Mouse (Mus musculus): Measurements from ENCODE around the gene Atg4a-ps. TPM values are rescaled to one million over a fixed set of nuclear protein-coding genes. Genes with fewer than 3 reads are reported as not detected.

Gene Atg4a-ps
- polyA plus RNA-seq, 1 experiment, result not detected

DNA sequence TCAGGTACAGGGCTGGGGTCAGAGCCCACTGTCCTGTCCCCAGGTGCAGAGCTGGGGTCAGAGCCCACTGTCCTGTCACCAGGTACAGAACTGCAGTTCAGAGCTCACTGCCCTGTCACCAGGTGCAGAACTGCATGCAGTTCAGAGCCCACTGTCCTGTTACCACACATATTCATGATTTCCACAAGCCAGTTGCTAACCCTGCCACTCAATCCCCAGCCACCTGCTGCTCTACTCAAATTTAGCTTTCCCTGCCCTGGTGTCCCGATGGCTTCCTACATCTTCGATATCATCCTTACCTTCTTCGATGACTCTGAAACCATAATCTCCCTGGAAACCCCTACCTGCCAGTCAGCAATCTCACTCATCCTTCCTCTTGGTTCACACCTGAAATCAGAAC lies 17.5 kb upstream of the Atg4a-ps start:
- 94% methylated on average over 3 of the region's 3 CpGs for whole genome bisulfite sequencing
- no peak overlapping the region for H3K4me3 ChIP-seq (replicated peaks; ENCODE audit: extremely low read depth, low read depth, low read length)
- no peak for DNase-seq
- TF ChIP-seq POLR2A (IDR thresholded peaks at IDR 0.05; ENCODE audit: borderline replicate concordance, extremely low read depth, low read depth, low read length), result no peak
- TF ChIP-seq CTCF (IDR thresholded peaks at IDR 0.05; ENCODE audit: insufficient read depth, low read length), result no peak
- no peaks in the 10 kb centered on the region for H3K4me1 ChIP-seq (ENCODE audit: control insufficient read depth, insufficient read depth, low read length)

DNA sequence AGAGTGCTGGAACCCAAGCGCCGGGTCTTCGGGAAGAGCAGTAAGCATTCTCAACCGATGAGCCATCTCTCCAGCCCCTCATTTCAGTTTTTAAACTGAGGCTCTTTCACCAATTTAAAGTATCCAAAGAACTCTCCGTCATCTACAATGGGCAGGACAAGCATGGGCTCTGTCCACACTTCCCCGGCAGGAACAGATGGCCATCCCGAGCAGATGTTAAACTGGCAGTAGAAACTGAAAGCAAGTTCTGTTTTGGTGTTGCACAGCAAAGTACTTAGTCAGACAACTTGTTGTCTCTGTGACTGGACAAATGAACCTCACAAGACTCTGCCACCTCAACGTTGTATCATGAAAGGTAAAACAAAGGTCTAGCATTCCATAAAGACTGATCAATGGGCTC lies 15.8 kb upstream of the Atg4a-ps start:
- WGBS, result 75% methylated on average over 8 of the region's 8 CpGs
- Histone ChIP-seq H3K4me1 (ENCODE audit: control insufficient read depth, insufficient read depth, low read length) (no peaks in the 10 kb centered on the region; the same call in 1 of the 2 replicates), H3K4me3 (replicated peaks; ENCODE audit: extremely low read depth, low read depth, low read length) (no peak overlapping the region)
- no peak for TF ChIP-seq POLR2A (IDR thresholded peaks at IDR 0.05; ENCODE audit: borderline replicate concordance, extremely low read depth, low read depth, low read length)
- TF ChIP-seq CTCF (IDR thresholded peaks at IDR 0.05; ENCODE audit: insufficient read depth, low read length), result no peak
- DNase-seq, result no peak

DNA sequence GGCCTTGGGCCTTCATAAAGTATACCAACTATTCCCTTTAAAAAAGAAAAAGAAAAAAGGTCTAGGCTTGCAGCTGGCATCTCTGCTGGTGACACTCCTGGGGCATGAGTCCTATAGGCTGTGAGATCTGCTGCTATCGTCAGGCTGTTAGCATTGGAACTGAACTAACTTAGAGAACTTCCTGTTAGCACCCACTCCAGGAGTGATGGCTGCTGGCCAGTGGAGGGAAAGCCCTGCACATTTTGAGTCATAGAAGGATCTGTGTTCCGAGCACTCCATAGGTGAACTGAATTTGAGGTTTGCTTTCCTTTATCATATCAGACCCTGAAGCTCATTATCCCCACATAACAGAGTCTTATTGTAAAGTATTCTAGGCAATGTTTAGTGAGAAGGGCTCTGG lies 14.1 kb upstream of the Atg4a-ps start:
- 32% methylated on average over 2 of the region's 2 CpGs for WGBS
- DNase-seq, result no peak
- TF ChIP-seq CTCF (IDR thresholded peaks at IDR 0.05; ENCODE audit: insufficient read depth, low read length) (no peak), POLR2A (IDR thresholded peaks at IDR 0.05; ENCODE audit: borderline replicate concordance, extremely low read depth, low read depth, low read length) (no peak)
- Histone ChIP-seq H3K4me1 (ENCODE audit: control insufficient read depth, insufficient read depth, low read length) (no peaks in the 10 kb centered on the region; the same call in 1 of the 2 replicates), H3K4me3 (replicated peaks; ENCODE audit: extremely low read depth, low read depth, low read length) (no peak overlapping the region)

DNA sequence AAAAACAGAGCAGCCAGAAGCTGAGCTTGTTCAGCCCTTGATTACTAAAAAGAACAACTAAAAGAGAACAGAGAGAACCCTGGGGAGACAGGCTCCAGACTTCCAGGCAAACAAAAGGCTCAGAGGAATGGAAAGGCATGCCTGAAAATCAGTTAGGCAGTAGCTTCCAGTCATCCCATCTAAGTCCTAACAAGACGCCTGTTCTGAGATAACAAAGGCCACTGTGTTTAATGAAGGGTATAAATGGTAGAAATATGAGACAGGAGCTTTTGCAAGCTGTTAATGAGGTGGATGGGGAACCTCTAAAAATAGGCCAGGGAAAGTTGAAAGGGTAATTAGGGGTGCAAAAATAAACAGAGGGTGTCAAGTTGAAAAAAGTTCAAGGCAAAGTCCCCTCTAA lies 4.5 kb upstream of the Atg4a-ps start:
- TF ChIP-seq POLR2A (IDR thresholded peaks at IDR 0.05; ENCODE audit: borderline replicate concordance, extremely low read depth, low read depth, low read length) (no peak), CTCF (IDR thresholded peaks at IDR 0.05; ENCODE audit: insufficient read depth, low read length) (no peak)
- 0 out of 2 replicates have a peak, but pooled peaks cover 2% of the 10 kb centered on the region for H3K4me1 ChIP-seq (ENCODE audit: control insufficient read depth, insufficient read depth, low read length)
- H3K4me3 ChIP-seq (replicated peaks; ENCODE audit: extremely low read depth, low read depth, low read length), result no peak overlapping the region
- DNase-seq, result no peak
- 79% methylated on average over 1 of the region's 1 CpGs for WGBS

DNA sequence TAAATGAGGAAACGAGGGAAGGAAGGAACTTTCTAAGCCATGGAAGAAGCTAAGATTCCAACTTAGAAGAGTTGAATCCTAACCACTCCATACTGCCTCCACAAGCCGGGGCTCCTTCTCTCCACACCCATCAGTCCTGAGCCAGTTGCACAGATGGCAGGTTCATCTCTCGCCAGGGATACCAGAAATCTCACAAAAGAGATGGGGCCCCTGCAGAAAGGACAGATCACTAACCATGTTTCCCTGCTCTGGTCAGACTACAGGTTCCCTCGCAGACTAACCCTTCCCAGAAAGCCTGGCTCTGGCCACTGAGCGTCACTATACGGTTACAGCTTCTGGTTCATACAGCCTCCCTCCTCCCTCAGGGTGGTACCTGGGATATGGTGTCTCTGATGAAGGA lies 3.8 kb upstream of the Atg4a-ps start:
- no peak for DNase-seq
- Histone ChIP-seq H3K4me1 (ENCODE audit: control insufficient read depth, insufficient read depth, low read length) (0 out of 2 replicates have a peak, but pooled peaks cover 2% of the 10 kb centered on the region), H3K4me3 (replicated peaks; ENCODE audit: extremely low read depth, low read depth, low read length) (no peak overlapping the region)
- TF ChIP-seq POLR2A (IDR thresholded peaks at IDR 0.05; ENCODE audit: borderline replicate concordance, extremely low read depth, low read depth, low read length) (no peak), CTCF (IDR thresholded peaks at IDR 0.05; ENCODE audit: insufficient read depth, low read length) (no peak)
- WGBS, result 92% methylated on average over 6 of the region's 6 CpGs

DNA sequence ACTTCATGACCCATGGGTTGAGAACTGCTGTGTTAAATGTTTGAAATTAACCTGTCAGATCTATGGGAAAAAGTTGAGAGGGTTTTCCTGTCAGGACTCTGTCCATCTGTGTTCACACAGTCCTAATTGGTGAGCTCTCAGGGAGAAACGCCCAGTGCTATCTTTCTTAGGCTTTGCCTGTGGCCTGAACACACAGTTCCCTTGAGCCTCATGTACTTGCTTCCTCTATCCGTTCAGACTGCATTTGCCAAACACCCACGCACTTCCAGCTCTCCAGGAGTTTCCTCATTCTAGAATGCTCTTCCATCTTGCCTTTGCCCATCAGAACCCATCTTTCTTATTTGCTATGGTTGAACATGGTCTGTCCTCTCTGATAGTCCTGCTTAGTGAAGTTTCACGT lies 2.6 kb upstream of the Atg4a-ps start:
- no peak for TF ChIP-seq POLR2A (IDR thresholded peaks at IDR 0.05; ENCODE audit: borderline replicate concordance, extremely low read depth, low read depth, low read length)
- TF ChIP-seq CTCF (IDR thresholded peaks at IDR 0.05; ENCODE audit: insufficient read depth, low read length), result no peak
- 54% methylated on average over 4 of the region's 4 CpGs for WGBS
- Histone ChIP-seq H3K4me1 (ENCODE audit: control insufficient read depth, insufficient read depth, low read length) (0 out of 2 replicates have a peak, but pooled peaks cover 2% of the 10 kb centered on the region), H3K4me3 (replicated peaks; ENCODE audit: extremely low read depth, low read depth, low read length) (no peak overlapping the region)
- no peak for DNase-seq

DNA sequence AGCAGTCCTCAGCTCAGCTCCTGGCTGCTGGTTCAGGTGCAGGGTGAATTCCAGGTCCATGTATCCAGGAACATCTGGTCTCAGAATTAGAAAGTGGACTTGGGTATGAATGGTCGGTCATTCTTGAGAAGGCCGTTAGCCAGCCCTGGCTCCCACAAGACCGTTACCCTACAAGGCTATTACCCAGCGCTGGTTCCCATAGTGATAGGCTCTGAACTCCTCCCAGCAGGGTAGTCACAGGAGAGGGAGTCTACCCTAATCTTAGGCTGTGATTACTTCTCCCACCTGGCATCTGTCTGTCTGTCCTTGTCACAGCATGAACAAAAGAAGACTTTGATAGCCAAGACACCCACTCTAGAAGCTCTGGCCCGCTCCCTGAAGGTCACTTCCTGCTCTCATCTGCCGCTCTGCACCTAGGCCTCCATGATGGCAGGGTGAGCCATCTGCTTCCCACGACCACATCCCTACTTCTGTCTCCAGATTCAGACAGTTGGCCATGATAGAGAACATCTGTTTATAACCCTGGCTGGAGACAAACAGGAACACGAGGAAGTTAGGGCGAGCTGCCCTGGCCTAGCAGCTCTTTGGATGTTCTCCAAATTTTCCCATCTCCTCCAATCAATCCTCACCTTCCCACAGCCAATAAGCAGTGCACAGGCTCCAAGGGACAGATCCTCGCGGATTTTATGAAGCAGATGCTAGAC lies 1.4 kb upstream of the Atg4a-ps start:
- WGBS, result 56% methylated on average over 11 of the region's 11 CpGs
- Histone ChIP-seq H3K4me1 (ENCODE audit: control insufficient read depth, insufficient read depth, low read length) (0 out of 2 replicates have a peak, but pooled peaks cover 2% of the 10 kb centered on the region), H3K4me3 (replicated peaks; ENCODE audit: extremely low read depth, low read depth, low read length) (no peak overlapping the region)
- DNase-seq, result no peak
- TF ChIP-seq POLR2A (IDR thresholded peaks at IDR 0.05; ENCODE audit: borderline replicate concordance, extremely low read depth, low read depth, low read length) (no peak), CTCF (IDR thresholded peaks at IDR 0.05; ENCODE audit: insufficient read depth, low read length) (no peak)

DNA sequence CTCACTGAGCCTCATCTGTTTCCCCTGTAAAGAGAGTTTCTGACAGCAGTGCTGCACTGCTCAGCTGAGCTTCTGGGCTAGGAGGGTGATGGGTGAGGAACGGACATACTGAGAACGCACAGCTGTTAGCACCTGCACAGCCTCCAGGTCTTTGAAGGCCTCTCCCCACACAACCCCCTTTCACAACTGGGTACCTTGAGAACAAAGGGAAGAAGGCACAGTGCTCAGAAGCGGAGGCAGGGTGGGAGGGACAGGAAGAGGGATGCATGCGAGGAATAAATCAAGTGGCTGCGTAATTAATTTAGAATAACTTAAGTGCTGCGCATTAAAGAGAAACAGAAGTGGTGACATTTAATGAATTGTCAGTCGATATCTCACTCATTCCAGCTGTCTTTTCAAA lies 4.6 kb downstream of the Atg4a-ps start:
- no peak overlapping the region for H3K4me3 ChIP-seq (replicated peaks; ENCODE audit: extremely low read depth, low read depth, low read length)
- TF ChIP-seq CTCF (IDR thresholded peaks at IDR 0.05; ENCODE audit: insufficient read depth, low read length), result no peak
- TF ChIP-seq POLR2A (IDR thresholded peaks at IDR 0.05; ENCODE audit: borderline replicate concordance, extremely low read depth, low read depth, low read length), result no peak
- WGBS, result 50% methylated on average over 7 of the region's 7 CpGs
- H3K4me1 ChIP-seq (ENCODE audit: control insufficient read depth, insufficient read depth, low read length), result no peaks in the 10 kb centered on the region
- DNase-seq, result no peak

DNA sequence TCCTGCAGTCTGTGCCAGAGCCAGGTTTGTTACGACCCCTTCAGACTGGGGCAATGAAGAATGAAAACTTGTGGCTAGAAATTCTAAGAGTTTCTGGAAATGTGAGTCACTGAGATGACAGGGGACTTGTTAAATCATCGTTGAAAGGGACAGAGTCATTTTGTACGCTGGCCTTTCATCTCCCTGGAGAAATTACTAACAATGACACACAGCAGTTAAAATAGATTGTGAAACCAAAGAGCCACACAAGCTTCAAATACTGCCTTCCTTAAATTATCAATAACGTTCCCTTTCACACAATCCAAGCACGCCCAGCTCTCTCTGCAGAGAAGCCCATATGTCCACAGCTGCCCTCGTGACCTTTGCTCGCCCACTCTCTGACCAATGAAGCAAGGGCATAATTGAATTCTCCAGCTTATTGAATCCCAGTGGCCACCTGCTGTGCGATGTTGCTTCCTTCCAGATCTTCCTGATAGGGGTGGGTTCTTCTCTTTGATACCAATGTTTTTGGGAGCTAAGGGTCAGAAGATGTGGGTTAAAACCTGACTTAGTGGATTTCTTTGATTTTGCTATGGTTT lies 5.6 kb downstream of the Atg4a-ps start:
- H3K4me1 ChIP-seq (ENCODE audit: control insufficient read depth, insufficient read depth, low read length), result no peaks in the 10 kb centered on the region
- no peak for DNase-seq
- WGBS, result 75% methylated on average over 8 of the region's 8 CpGs
- TF ChIP-seq POLR2A (IDR thresholded peaks at IDR 0.05; ENCODE audit: borderline replicate concordance, extremely low read depth, low read depth, low read length) (no peak), CTCF (IDR thresholded peaks at IDR 0.05; ENCODE audit: insufficient read depth, low read length) (no peak)
- no peak overlapping the region for H3K4me3 ChIP-seq (replicated peaks; ENCODE audit: extremely low read depth, low read depth, low read length)

DNA sequence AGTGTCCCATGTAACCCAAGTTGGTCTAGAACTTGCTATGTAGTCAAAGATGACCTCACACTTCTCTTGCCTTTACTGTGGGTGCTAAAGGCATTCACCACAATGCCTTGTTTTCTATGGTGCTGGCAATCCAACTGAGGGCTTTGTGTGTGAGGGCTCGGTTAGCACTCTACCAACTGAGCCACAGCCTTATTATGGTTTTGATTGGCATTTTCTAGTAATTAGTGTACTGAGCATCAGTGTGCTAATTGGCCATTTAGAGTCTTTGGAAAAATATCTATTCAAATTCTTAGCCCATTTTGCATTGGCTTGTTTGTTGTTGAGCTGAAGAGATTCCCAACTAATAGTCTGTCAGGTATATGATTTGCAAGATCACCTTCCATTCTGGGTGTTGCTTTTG lies 8.2 kb downstream of the Atg4a-ps start:
- 90% methylated on average over 1 of the region's 1 CpGs for WGBS
- no peak overlapping the region for H3K4me3 ChIP-seq (replicated peaks; ENCODE audit: extremely low read depth, low read depth, low read length)
- DNase-seq, result no peak
- no peaks in the 10 kb centered on the region for H3K4me1 ChIP-seq (ENCODE audit: control insufficient read depth, insufficient read depth, low read length)
- TF ChIP-seq CTCF (IDR thresholded peaks at IDR 0.05; ENCODE audit: insufficient read depth, low read length) (no peak), POLR2A (IDR thresholded peaks at IDR 0.05; ENCODE audit: borderline replicate concordance, extremely low read depth, low read depth, low read length) (no peak)
